Mouse (Mus musculus) CH12.LX (cell line): ENCODE results near the gene Rem2. TPM values are rescaled to one million over a fixed set of nuclear protein-coding genes. Genes with fewer than 3 reads are reported as not detected.

Source experiments
- DNase-seq: peaks from one replicate; pipeline ENCODE4 v3.0.0-alpha.2; 2013; ENCODE audit errors: extremely low read depth
- H3K27ac ChIP-seq: 2 replicates; pipeline ENCODE4 v1.5.1; 2012; ENCODE audit warnings: low read depth, mild to moderate bottlenecking, control low read depth, moderate library complexity; ENCODE audit not compliant: insufficient read depth
- H3K27me3 ChIP-seq: replicated peaks from 2 replicates; pipeline ENCODE3; 2012; ENCODE audit warnings: inconsistent platforms
- H3K36me3 ChIP-seq, 2 experiments: replicated peaks in 1 of 2; 2 replicates each; pipeline versions ENCODE3 to v1.6.1; 2012; ENCODE audit warnings: inconsistent platforms in 1 of 2, low read length in 1 of 2, mild to moderate bottlenecking in 1 of 2, mixed read lengths in 1 of 2, moderate library complexity in 1 of 2; ENCODE audit not compliant: control insufficient read depth in 1 of 2, insufficient read depth in 1 of 2
- H3K4me1 ChIP-seq, 2 experiments: 2 replicates each; pipeline ENCODE4 v1.6.1; 2012; ENCODE audit warnings: inconsistent platforms in 1 of 2, moderate library complexity in 1 of 2; ENCODE audit not compliant: insufficient read depth in 2 of 2, control insufficient read depth in 1 of 2
- H3K4me2 ChIP-seq: 2 replicates; pipeline ENCODE4 v1.6.1; 2012; ENCODE audit warnings: low read depth, mild to moderate bottlenecking, control low read depth; ENCODE audit not compliant: poor library complexity, insufficient read depth, severe bottlenecking
- H3K4me3 ChIP-seq, 3 experiments: fragments of 150-350 bp in 1 of 3; sonication (generic) in 1 of 3; replicated peaks in 1 of 3; 2 replicates each; pipeline versions ENCODE3 to v1.5.1; 2011 to 2012; ENCODE audit warnings: low read depth in 2 of 3, low read length in 2 of 3, mild to moderate bottlenecking in 2 of 3, moderate library complexity in 2 of 3, control low read depth in 1 of 3, improper control_type of control experiment in 1 of 3, inconsistent platforms in 1 of 3, mixed read lengths in 1 of 3; ENCODE audit not compliant: poor library complexity in 1 of 3
- H3K79me2 ChIP-seq: replicated peaks from 2 replicates; pipeline ENCODE4 v1.6.1; 2012; ENCODE audit warnings: mild to moderate bottlenecking, moderate library complexity; ENCODE audit not compliant: control insufficient read depth, poor library complexity, insufficient read depth, severe bottlenecking; ENCODE audit errors: extremely low read depth
- H3K9ac ChIP-seq: 2 replicates; pipeline ENCODE4 v1.6.1; 2012; ENCODE audit warnings: low read depth, mild to moderate bottlenecking, control low read depth, moderate library complexity; ENCODE audit not compliant: insufficient read depth
- H3K9me3 ChIP-seq: replicated peaks from 2 replicates; pipeline ENCODE3; 2012; ENCODE audit warnings: low read length, inconsistent platforms, mixed read lengths
- BHLHE40 ChIP-seq: IDR thresholded peaks from 2 replicates; pipeline ENCODE4 v1.6.1; 2011; ENCODE audit warnings: mild to moderate bottlenecking, low read depth, low read length, improper control_type of control experiment
- CHD2 ChIP-seq: IDR thresholded peaks from 2 replicates; pipeline ENCODE4 v1.6.1; 2011; ENCODE audit warnings: low read length, improper control_type of control experiment
- CTCF ChIP-seq, 2 experiments: IDR thresholded peaks in 1 of 2; conservative IDR thresholded peaks in 1 of 2; 2 replicates each; pipeline ENCODE4 v1.5.1; 2011 to 2012; ENCODE audit warnings: low read depth in 2 of 2, low read length in 2 of 2, improper control_type of control experiment in 1 of 2, inconsistent platforms in 1 of 2, mild to moderate bottlenecking in 1 of 2, moderate library complexity in 1 of 2
- ELF1 ChIP-seq: IDR thresholded peaks from 2 replicates; pipeline ENCODE4 v1.6.1; 2014; ENCODE audit warnings: low read depth, mild to moderate bottlenecking, inconsistent platforms, low read length, improper control_type of control experiment
- EP300 ChIP-seq: IDR thresholded peaks from 2 replicates; pipeline ENCODE4 v1.6.1; 2011; ENCODE audit warnings: low read length, improper control_type of control experiment
- ETS1 ChIP-seq: conservative IDR thresholded peaks from 2 replicates; pipeline ENCODE4 v1.6.1; 2012; ENCODE audit warnings: low read depth, mild to moderate bottlenecking, inconsistent platforms, low read length, improper control_type of control experiment, moderate library complexity
- GABPA ChIP-seq: IDR thresholded peaks from 2 replicates; pipeline ENCODE4 v1.6.1; 2012; ENCODE audit warnings: low read depth, low read length, improper control_type of control experiment, inconsistent platforms; ENCODE audit not compliant: insufficient replicate concordance
- IRF4 ChIP-seq: IDR thresholded peaks from 2 replicates; pipeline ENCODE4 v1.6.1; 2014; ENCODE audit warnings: low read depth, mild to moderate bottlenecking, inconsistent platforms, low read length, improper control_type of control experiment
- JUND ChIP-seq: conservative IDR thresholded peaks from 2 replicates; pipeline ENCODE4 v1.6.1; 2011; ENCODE audit warnings: low read depth, low read length, improper control_type of control experiment
- KAT2A ChIP-seq: IDR thresholded peaks from 2 replicates; pipeline ENCODE4 v1.6.1; 2012; ENCODE audit warnings: low read length, improper control_type of control experiment, inconsistent platforms; ENCODE audit not compliant: insufficient replicate concordance
- MAX ChIP-seq: IDR thresholded peaks from 2 replicates; pipeline ENCODE4 v1.6.1; 2011; ENCODE audit warnings: low read length, improper control_type of control experiment
- MXI1 ChIP-seq: IDR thresholded peaks from 2 replicates; pipeline ENCODE4 v1.6.1; 2011; ENCODE audit warnings: mild to moderate bottlenecking, low read depth, low read length, improper control_type of control experiment
- MYC ChIP-seq: IDR thresholded peaks from 2 replicates; pipeline ENCODE4 v1.6.1; 2011; ENCODE audit warnings: low read depth, mild to moderate bottlenecking, improper control_type of control experiment, low read length
- NRF1 ChIP-seq: IDR thresholded peaks from 2 replicates; pipeline ENCODE4 v1.6.1; 2014; ENCODE audit warnings: low read depth, mild to moderate bottlenecking, inconsistent platforms, low read length, improper control_type of control experiment, moderate library complexity
- POLR2A ChIP-seq: IDR thresholded peaks from 2 replicates; pipeline ENCODE4 v1.6.1; 2011; ENCODE audit warnings: low read depth, mild to moderate bottlenecking, improper control_type of control experiment, low read length
- RAD21 ChIP-seq: IDR thresholded peaks from 2 replicates; pipeline ENCODE4 v1.6.1; 2011; ENCODE audit warnings: low read depth, mild to moderate bottlenecking, low read length, improper control_type of control experiment, moderate library complexity
- SMC3 ChIP-seq: IDR thresholded peaks from 2 replicates; pipeline ENCODE4 v1.6.1; 2011; ENCODE audit warnings: low read depth, low read length, improper control_type of control experiment
- TBP ChIP-seq: conservative IDR thresholded peaks from 2 replicates; pipeline ENCODE4 v1.6.1; 2011; ENCODE audit warnings: low read depth, low read length, improper control_type of control experiment
- UBTF ChIP-seq: IDR thresholded peaks from 2 replicates; pipeline ENCODE4 v1.6.1; 2012; ENCODE audit warnings: low read depth, mild to moderate bottlenecking, inconsistent platforms, low read length, improper control_type of control experiment, moderate library complexity
- USF1 ChIP-seq: IDR thresholded peaks from 2 replicates; pipeline ENCODE4 v1.6.1; 2014; ENCODE audit warnings: low read depth, mild to moderate bottlenecking, inconsistent platforms, low read length, improper control_type of control experiment
- USF2 ChIP-seq: conservative IDR thresholded peaks from 2 replicates; pipeline ENCODE4 v1.6.1; 2011; ENCODE audit warnings: low read depth, low read length, improper control_type of control experiment
- ZKSCAN1 ChIP-seq: IDR thresholded peaks from 2 replicates; pipeline ENCODE4 v1.6.1; 2012; ENCODE audit warnings: low read depth, inconsistent platforms, low read length, improper control_type of control experiment, borderline replicate concordance
- ZMIZ1 ChIP-seq: IDR thresholded peaks from 2 replicates; pipeline ENCODE4 v1.6.1; 2012; ENCODE audit warnings: low read depth, mild to moderate bottlenecking, inconsistent platforms, low read length, improper control_type of control experiment
- ZNF384 ChIP-seq: IDR thresholded peaks from 2 replicates; pipeline ENCODE4 v1.6.1; 2012; ENCODE audit warnings: low read depth, low read length, improper control_type of control experiment, inconsistent platforms
- dilution Hi-C: fragments of 300-500 bp; cut with MboI; formaldehyde crosslinking; loops from 2 replicates; pipeline ENCODE4 v1.14.3; 2020; ENCODE audit warnings: low sequenced_read_pairs; ENCODE audit not compliant: extremely low pct_unique_long_range_greater_than_20kb, extremely low pct_ligation_motif_present
- in situ Hi-C: fragments of 300-500 bp; cut with MboI; formaldehyde crosslinking; loops from 3 replicates; pipeline ENCODE4 v1.14.3; 2019; ENCODE audit warnings: low sequenced_read_pairs, low pct_ligation_motif_present, low pct_unique_long_range_greater_than_20kb, mixed read lengths
- polyA plus RNA-seq: library from polyadenylated mRNA; unstranded; fragments of >175 nt; gene quantifications from 2 replicates; pipeline ENCODE4 v1.2.1, GENCODE M21; 2012; ENCODE audit warnings: low read depth; ENCODE audit not compliant: insufficient read length
- total RNA-seq, 2 experiments: library from RNA; depleted of rRNA; stranded (reverse); fragments of 300-350 nt in 1 of 2; fragments of >200 nt in 1 of 2; gene quantifications; 2 replicates each; pipeline ENCODE4 v1.2.3; 2012 to 2014

Rem2 gene
- total and polyA plus RNA-seq, 3 experiments, result 0.08 TPM; not detected in 2

DNA sequence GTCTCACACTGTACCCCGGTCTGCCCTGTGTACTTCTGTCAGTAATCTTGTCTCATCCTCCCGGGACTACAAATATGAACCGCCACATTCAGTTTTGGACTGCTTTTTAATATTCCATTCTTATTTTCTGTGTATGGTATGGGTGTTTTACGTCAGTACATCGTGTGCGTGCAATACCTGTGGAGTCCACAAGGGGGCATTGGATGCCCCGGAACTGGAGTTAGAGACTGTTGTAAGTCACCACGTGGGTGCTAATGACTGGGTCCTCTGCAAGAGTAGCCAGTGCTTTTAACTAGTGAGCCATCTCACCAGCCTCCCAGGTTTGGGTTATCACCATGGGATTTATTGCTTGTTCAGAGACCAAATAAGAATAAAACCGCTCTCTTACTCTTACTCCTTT, 6.6 kb downstream of the Rem2 start:
- dilution Hi-C loops (no loop called here), in situ Hi-C loops (no loop called here)
- H3K9me3 ChIP-seq, result no peaks in the 10 kb centered on the region
- H3K36me3 ChIP-seq, result no peaks in the 10 kb centered on the region
- H3K4me1 ChIP-seq, result peaks cover 14 to 24% of the 10 kb centered on the region in 2 experiments
- no peaks in the 10 kb centered on the region for H3K27me3 ChIP-seq
- DNase-seq, result peak; percentile 62
- H3K27ac ChIP-seq, result no peak overlapping the region
- no peak overlapping the region for H3K4me2 ChIP-seq
- no peak overlapping the region for H3K4me3 ChIP-seq
- no peak overlapping the region for H3K9ac ChIP-seq
- TF ChIP-seq ZNF384 (no peak), RAD21 (peak; percentile 44), EP300 (no peak), KAT2A (no peak), MAX (peak; percentile 62; the same call in 1 of the 2 replicates), ZMIZ1 (no peak), POLR2A (no peak), JUND (no peak), BHLHE40 (no peak), ZKSCAN1 (no peak), MXI1 (0 out of 2 replicates have a peak, but pooled peaks have one; percentile 24), GABPA (no peak), MYC (peak; percentile 80; the same call in 1 of the 2 replicates), TBP (no peak), SMC3 (peak; percentile 48; the same call in 1 of the 2 replicates), NRF1 (no peak), USF1 (no peak), CHD2 (no peak), USF2 (no peak), ETS1 (no peak), ELF1 (peak; percentile 22; the same call in 1 of the 2 replicates), CTCF (conservative IDR thresholded peaks at IDR 0.05 in 1 of 2, IDR thresholded peaks at IDR 0.05 in 1 of 2; ENCODE audit: low read depth in 2 of 2, low read length in 2 of 2) (peak; percentile 71), IRF4 (no peak), UBTF (no peak)
- no peaks in the 10 kb centered on the region for H3K79me2 ChIP-seq

GRCm38 (mm10) chr14:54485899-54486298, 10.0 kb downstream of the Rem2 start:
- Histone ChIP-seq H3K4me3 (no peak overlapping the region), H3K9ac (no peak overlapping the region), H3K27ac (no peak overlapping the region), H3K79me2 (no peaks in the 10 kb centered on the region), H3K4me1 (peaks cover 4 to 10% of the 10 kb centered on the region in 2 experiments), H3K36me3 (no peaks in the 10 kb centered on the region), H3K4me2 (no peak overlapping the region), H3K27me3 (no peaks in the 10 kb centered on the region), H3K9me3 (no peaks in the 10 kb centered on the region)
- no peak for DNase-seq
- in situ Hi-C loops (no loop called here), dilution Hi-C loops (no loop called here)
- TF ChIP-seq RAD21, result no peak
- TF ChIP-seq UBTF, result no peak
